Mouse (Mus musculus): Measurements from ENCODE around the gene Csrp2.

GRCm38 (mm10) chr10:110952271-110952670 is 32.7 kb downstream of the Csrp2 start:
- no peak for TF ChIP-seq EP300 (IDR thresholded peaks at IDR 0.05; ENCODE audit: low read depth)
- no peak for TF ChIP-seq CTCF (IDR thresholded peaks at IDR 0.05; ENCODE audit: low read depth)
